Mouse (Mus musculus): ENCODE results near the gene Ferd3l.

DNA sequence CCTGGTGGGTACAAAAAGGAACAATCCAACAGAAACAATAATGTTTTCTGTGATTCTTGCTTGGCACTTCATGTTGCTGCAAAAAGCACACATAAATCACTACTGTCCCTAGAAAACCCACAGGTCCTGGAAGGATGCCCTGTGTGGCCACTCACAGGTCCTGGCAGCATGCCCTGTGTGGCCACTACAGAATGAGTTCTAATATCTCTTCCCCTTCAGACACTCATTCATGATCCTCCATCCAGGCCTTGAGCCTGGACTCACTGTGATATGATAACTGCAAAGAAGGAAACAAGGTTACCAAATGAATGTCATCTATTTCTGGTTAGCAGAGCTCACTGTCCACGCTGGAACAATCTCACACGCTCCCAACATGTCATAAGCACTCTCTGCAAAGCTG is 34.3 kb upstream of the Ferd3l start:
- TF ChIP-seq CTCF (IDR thresholded peaks at IDR 0.05; ENCODE audit: control insufficient read depth, insufficient read depth, insufficient read length) (no peak), MAX (IDR thresholded peaks at IDR 0.05) (no peak), USF1 (IDR thresholded peaks at IDR 0.05; ENCODE audit: low read depth) (no peak)

Data from C2C12 (cell line).